Mouse (Mus musculus) bone marrow macrophage, adult 2 months (primary cell): ENCODE measurements around the gene Cblb. TPM values are rescaled to one million over a fixed set of nuclear protein-coding genes. Genes with fewer than 3 reads are reported as not detected.

Experiments
- H3K27ac ChIP-seq: 2 replicates; pipeline ENCODE4 v1.5.1; 2012; ENCODE audit warnings: low read depth, low read length; ENCODE audit not compliant: insufficient read depth
- H3K4me1 ChIP-seq: 2 replicates; pipeline ENCODE4 v1.6.1; 2012; ENCODE audit warnings: low read length; ENCODE audit not compliant: control insufficient read depth, insufficient read depth
- H3K4me3 ChIP-seq: 2 replicates; pipeline ENCODE4 v1.5.1; 2012; ENCODE audit warnings: mild to moderate bottlenecking, low read length, moderate library complexity; ENCODE audit not compliant: insufficient read depth
- CTCF ChIP-seq: IDR thresholded peaks from 2 replicates; pipeline ENCODE4 v1.5.1; 2012; ENCODE audit warnings: low read depth, mild to moderate bottlenecking, low read length, moderate library complexity
- POLR2A ChIP-seq: IDR thresholded peaks from 2 replicates; pipeline ENCODE4 v1.6.1; 2012; ENCODE audit warnings: mild to moderate bottlenecking, low read depth, low read length, borderline replicate concordance
- polyA plus RNA-seq: library from polyadenylated mRNA; stranded (reverse); fragments of >200 nt; gene quantifications from 2 replicates; pipeline ENCODE4 v1.2.4, GENCODE M21; 2012; ENCODE audit not compliant: missing spikeins, insufficient read depth, insufficient read length

Gene Cblb
- polyA plus RNA-seq, 1 experiment = 13.6 TPM

DNA sequence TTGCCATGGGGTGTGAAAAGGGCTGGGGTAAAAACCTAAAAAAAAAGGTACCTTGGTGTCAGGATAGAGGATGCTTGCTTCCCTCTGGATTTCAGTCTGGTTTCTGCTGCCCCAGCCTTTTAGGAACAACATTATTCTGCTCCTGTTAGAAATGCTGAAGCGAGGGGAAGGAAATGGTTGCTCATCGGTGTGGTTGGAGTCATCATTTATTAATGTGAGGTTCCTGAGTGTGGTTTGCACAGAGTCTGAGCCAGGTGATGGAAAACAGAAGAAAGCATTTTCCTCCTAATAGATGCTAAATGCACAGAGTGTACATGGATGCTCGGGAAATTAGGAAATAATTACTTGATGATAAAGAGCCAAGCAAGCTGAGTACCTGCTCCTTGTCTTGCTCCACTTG lies 5.3 kb downstream of the Cblb start:
- H3K27ac ChIP-seq = no peak overlapping the region
- TF ChIP-seq CTCF = no peak
- no peak for TF ChIP-seq POLR2A
- peaks cover 25% of the 10 kb centered on the region for H3K4me1 ChIP-seq
- H3K4me3 ChIP-seq = no peak overlapping the region

DNA sequence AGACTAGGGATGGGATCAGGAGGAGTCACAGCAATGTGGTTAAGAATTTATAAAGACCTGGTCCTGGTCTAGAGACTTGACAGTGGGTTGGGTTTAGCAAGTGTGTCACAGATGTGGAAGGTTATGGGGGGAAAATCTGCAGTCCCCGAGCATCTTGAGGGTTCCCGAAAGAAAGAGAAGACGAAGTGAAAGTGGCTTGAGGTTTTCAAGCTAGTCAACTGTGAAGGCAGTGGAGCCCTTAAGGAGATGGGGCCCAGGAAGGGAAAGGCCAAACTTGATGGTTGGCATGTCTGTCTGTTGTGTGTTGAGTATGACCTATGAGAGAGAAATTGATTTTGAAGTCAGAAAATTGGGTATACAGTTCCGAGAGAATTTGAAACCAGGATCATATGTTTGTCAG lies 7.3 kb downstream of the Cblb start:
- Histone ChIP-seq H3K27ac (no peak overlapping the region), H3K4me1 (peaks cover 25% of the 10 kb centered on the region), H3K4me3 (no peak overlapping the region)
- TF ChIP-seq CTCF (no peak), POLR2A (no peak)

DNA sequence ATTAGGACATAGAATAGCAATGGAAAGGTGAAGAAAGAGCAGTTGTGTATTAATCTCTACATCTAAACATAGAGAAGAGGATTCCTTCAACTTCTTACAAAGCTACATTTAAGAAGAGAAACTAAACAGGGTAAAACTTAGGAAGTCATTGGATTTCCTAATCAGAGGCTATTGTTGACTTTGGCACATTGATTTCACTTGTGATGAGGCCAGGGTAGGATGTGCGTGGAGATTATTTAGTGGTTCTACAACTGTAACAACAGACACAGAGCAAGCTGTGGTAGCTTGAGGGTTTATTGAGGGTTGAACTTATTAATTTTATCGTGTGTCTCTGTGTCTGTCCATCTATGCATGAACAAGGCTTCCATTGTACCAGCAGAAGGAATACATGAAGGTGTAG lies 7.8 kb downstream of the Cblb start:
- Histone ChIP-seq H3K4me3 (no peak overlapping the region), H3K27ac (no peak overlapping the region), H3K4me1 (peaks cover 26% of the 10 kb centered on the region)
- TF ChIP-seq CTCF (no peak), POLR2A (no peak)

DNA sequence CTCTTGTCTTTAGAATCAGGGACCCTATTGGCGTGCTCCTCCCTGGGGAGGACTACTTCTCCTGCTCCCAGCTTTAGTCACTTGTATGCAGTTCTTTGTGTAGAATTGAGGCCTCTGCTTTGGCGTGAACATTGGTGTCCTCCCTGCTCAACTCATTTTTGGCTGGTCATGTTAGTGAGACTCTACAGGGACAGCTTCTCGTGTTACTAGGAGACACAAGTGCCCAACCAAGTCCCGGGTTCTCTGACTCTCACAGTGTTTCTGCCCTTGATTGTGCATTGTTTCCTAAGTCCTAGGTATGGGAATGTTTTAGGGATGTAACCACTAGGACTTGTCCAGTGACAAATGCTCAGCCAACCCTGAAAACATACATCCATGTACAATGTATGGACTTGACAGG lies 9.9 kb downstream of the Cblb start:
- TF ChIP-seq CTCF = no peak
- TF ChIP-seq POLR2A = no peak
- H3K4me1 ChIP-seq = peaks cover 16% of the 10 kb centered on the region
- H3K27ac ChIP-seq = no peak overlapping the region
- no peak overlapping the region for H3K4me3 ChIP-seq

DNA sequence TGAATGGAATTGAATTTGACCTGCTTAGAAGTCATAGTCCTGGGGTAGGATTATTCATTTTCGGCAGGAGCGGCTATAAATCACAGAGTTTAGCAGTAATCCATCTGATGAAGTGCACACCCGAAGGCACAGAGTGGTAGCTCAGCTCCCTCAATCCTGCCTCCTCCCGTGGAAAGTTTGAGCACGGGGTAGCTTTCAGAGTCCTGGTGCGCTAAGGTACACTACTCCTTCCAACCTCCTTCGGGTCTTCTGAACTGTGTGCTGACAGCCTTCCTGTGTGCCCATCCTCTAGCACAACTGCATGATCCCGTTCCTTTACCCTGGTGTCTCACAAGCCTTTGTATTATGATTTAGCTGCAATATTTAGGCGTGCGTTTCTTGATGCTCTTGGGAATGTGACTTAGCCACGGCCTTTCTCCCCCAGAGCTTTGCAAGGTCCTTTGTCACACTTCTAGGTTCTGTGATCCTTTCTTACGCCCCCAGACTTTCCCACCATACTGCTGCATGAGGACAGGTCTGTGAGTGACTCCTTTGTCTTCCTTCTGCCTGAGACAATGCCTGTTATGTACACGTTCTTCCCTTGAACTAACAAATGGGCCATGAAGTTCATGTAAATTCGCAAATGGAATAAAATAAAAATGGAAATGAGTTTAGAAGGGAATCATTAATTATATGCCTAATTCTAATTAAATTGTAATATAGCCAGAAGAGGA lies 11.8 kb downstream of the Cblb start:
- TF ChIP-seq POLR2A = no peak
- TF ChIP-seq CTCF = no peak
- peaks cover 9% of the 10 kb centered on the region for H3K4me1 ChIP-seq
- no peak overlapping the region for H3K4me3 ChIP-seq
- no peak overlapping the region for H3K27ac ChIP-seq

DNA sequence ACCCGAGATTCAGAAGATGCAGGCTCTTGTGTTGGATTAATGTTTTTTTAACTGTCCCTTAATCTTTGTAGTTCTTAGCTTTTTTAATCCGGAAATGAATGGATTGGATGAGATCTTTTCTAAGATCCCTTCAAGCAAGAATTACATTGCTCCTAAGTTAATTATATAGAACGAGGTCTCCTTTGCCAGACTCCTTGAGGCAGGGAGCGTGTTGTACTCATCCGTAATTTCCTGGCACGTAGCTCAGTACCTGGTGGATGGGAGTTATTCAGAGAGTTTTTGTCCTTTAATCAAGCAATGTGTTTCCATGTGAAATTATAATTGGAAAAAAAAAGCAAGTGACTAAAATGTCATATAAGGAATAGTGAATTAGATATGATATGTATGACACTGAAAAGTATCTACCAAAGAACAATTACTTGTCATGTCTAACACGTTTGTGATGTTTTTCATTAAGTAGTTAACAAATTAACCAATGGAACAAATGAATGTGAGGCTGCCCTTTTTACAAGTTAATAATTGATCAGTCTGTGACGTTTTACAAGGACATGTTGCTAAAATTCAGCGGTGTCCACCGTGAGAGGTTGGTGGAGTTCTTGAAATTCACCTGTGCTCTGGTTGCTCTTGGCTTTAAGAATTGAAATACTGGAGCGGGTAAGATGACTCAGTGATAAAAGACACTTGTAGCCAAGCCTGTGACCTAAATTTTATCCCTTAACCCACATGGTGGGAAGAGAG lies 12.5 kb downstream of the Cblb start:
- no peak for TF ChIP-seq POLR2A
- H3K27ac ChIP-seq = no peak overlapping the region
- peaks cover 5% of the 10 kb centered on the region for H3K4me1 ChIP-seq
- H3K4me3 ChIP-seq = no peak overlapping the region

DNA sequence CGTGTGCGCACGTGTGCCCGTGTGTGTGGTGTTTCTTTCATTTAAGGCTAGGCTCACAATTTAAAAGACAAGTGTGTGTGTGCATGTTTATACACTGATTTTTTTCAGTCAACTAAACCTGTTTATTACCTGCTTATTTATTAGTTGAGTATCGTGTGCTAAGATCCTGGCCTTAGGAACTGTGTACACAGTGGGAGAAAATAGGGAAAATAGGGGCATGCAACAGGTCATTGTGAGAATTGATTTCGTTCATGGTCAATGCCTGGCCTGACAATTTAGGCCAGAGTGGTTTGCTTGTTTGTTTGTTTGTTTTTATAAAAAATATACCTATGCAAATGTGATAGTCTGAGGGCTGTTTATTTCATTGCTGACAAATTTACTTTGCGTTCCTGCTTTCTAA lies 13.5 kb downstream of the Cblb start:
- peaks cover 4% of the 10 kb centered on the region for H3K4me1 ChIP-seq
- H3K27ac ChIP-seq = no peak overlapping the region
- no peak overlapping the region for H3K4me3 ChIP-seq
- TF ChIP-seq CTCF (no peak), POLR2A (no peak)

DNA sequence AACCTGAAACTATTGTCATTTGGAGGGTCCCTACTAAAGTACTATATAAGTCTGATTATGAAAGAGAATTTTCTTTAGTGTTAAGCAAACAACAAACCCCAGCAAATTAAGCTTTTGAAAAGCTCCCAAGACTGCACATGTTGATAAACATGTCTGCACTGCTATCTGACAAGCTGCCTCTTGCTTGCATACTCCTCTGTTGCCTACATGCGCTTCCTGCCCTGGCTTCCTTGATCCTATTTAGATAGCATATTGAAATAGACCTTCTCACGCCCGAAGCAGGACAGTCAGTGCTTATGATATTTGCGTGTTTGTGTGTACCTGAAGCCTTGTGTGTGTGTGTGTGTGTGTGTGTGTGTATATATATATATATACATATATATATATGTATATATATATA lies 14.0 kb downstream of the Cblb start:
- TF ChIP-seq POLR2A (no peak), CTCF (no peak)
- H3K4me1 ChIP-seq = peaks cover 4% of the 10 kb centered on the region
- no peak overlapping the region for H3K4me3 ChIP-seq
- H3K27ac ChIP-seq = no peak overlapping the region

DNA sequence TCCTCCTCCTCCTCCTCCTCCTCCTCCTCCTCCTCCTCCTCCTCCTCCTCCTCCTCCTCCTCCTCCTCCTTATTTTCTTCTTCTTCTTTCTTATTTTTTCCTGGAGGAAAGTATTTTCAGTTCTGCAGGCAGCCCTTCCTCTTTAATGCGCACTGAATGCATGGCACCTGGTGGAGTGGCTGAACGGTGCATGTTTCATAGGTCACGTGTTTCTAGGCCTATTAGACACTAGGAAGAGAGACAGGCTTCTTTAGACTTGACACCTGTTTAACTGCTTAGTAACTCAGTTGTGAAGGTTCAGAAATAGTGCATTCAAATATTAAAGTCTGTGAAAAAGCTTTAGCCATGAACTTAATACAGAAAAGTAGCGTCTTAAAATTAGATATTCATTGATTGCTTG lies 15.4 kb downstream of the Cblb start:
- TF ChIP-seq CTCF = no peak
- no peak overlapping the region for H3K27ac ChIP-seq
- no peak overlapping the region for H3K4me3 ChIP-seq
- peaks cover 4% of the 10 kb centered on the region for H3K4me1 ChIP-seq

DNA sequence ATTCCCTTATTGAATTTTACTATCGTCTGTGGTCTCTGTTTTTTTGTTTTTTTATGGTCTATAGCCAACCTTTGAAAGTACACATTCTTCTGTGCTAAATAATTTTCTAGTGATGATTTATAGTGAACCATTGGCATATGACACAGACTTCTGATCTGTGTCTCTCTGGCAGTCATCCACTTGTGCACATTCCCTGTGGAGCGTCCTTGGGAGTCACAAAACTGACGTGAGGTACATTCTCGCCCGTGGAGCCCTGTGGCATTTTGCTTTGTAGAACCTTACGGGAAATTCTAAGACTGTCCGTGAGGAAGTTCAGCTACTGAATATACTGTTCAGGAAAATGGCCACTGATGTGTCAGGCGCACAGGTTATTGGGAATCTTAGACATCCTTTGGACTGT lies 20.1 kb downstream of the Cblb start:
- TF ChIP-seq POLR2A = no peak
- TF ChIP-seq CTCF = no peak
- peaks cover 8% of the 10 kb centered on the region for H3K4me1 ChIP-seq
- H3K4me3 ChIP-seq = no peak overlapping the region
- H3K27ac ChIP-seq = no peak overlapping the region
